In the genomic region with DNA sequence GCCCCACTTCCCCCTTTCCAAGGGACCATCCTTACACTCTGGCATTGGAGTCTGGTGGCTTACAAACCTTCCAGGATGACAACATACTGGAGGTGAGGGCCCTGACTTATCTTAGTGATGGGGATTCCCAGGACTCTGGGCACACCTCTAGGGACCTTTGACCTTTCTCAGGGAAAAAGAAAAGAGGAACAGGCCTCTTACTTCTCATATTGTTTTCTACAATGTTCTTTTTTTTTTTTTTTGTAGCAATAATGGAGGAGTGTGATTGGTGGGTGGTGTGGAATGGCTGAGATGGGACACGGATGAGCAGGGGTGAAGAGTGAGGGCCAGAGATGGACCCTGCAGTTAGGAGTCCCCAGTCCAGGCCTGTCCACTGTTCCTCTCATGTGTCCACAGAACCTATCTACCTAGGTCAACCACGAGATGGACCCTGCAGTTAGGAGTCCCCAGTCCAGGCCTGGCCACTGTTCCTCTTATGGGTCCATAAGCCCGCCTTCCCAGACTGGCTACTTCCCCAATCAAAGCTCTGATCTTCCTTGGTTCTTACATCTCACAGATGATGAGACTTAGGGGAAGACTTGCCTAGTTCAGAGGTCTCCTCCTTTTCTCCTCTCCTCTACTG, we compare ENCODE assay signal across 25 mouse cellular contexts. TPM values are rescaled to one million over a fixed set of nuclear protein-coding genes. Genes with fewer than 3 reads are reported as not detected.
DNase-seq lines count a peak whose midpoint lies in the region; ATAC-seq and TF ChIP-seq lines count a peak whose summit lies in the region.
"Had no signal": no experiment of that assay in that cellular context is flagged by ENCODE, and none has a peak within 500 bp of the region (broad histone marks: within the 10 kb centered on the region; RNA-seq: fewer than 3 reads in every experiment).

A gene (plus strand): TSS at position 555 of the 622 bp plus-strand sequence.

- TF ChIP-seq POLR2A in bone marrow, adult 2 months (IDR thresholded peaks at IDR 0.05; ENCODE audit: borderline replicate concordance, control insufficient read depth, low read depth, low read length), result no peak

- no peak within 1 kb of the TSS for H3K27ac ChIP-seq in lung, postnatal 0 days (ENCODE audit: low read length)
- peak within 1 kb of the TSS; percentile 40; the same call in 1 of the 2 replicates for H3K27ac ChIP-seq in bone marrow, adult 2 months (ENCODE audit: control insufficient read depth, insufficient read depth, low read depth, low read length, poor library complexity)
- peak within 1 kb of the TSS; percentile 12; the same call in 1 of the 2 replicates for H3K27ac ChIP-seq in liver, embryonic 14.5 days
- H3K27ac ChIP-seq: forebrain, embryonic 12.5 days; gastrocnemius, adult 2 months; kidney, postnatal 0 days had no signal

- H3K9me3 ChIP-seq in lung, postnatal 0 days (ENCODE audit: low read length), result peaks cover 3% of the 10 kb centered on the region; the same call in 1 of the 2 replicates
- no peaks in the 10 kb centered on the region for H3K9me3 ChIP-seq in liver, embryonic 14.5 days (ENCODE audit: control insufficient read depth, low read length)

- no peak within 1 kb of the TSS for H3K4me3 ChIP-seq in lung, postnatal 0 days (ENCODE audit: low read depth, low read length)
- no peak within 1 kb of the TSS for H3K4me3 ChIP-seq in bone marrow, adult 2 months (replicated peaks; ENCODE audit: control insufficient read depth, low read depth, low read length)
- no peak within 1 kb of the TSS for H3K4me3 ChIP-seq in liver, embryonic 14.5 days (ENCODE audit: insufficient read depth in 1 of 2, low read depth in 2 of 2, low read length in 2 of 2)
- H3K4me3 ChIP-seq: forebrain, embryonic 12.5 days; gastrocnemius, adult 2 months had no signal

- no peak for TF ChIP-seq CTCF in lung, postnatal 0 days (IDR thresholded peaks at IDR 0.05)
- no peak for TF ChIP-seq CTCF in bone marrow, adult 2 months (IDR thresholded peaks at IDR 0.05; ENCODE audit: control insufficient read depth, insufficient read depth, low read length)
- no peak for TF ChIP-seq CTCF in liver, embryonic 14.5 days (IDR thresholded peaks at IDR 0.05; ENCODE audit: low read depth)

- DNase-seq in lung, postnatal 0 days (ENCODE audit: low spot score), result peak; percentile 11
- DNase-seq in lung, postnatal 14 days, result no peak
- DNase-seq in liver, embryonic 14.5 days (ENCODE audit: low read depth in 3 of 3, low spot score in 3 of 3), result no peak
- no peak for DNase-seq in layer of hippocampus, adult 11-12 months (ENCODE audit: low spot score)
- no peak for DNase-seq in layer of hippocampus, adult 18-20 months (ENCODE audit: low spot score in 2 of 2)
- DNase-seq: adrenal gland, postnatal 25 days; cerebellum, adult 18-20 months; cerebellum, postnatal 36 days; gastrocnemius, adult 2 months; heart, adult 11 months; kidney, adult 18-20 months; retina, postnatal 1 day; right cerebral cortex, postnatal 4 days; thymus, postnatal 25 days had no signal

- H3K36me3 ChIP-seq in lung, postnatal 0 days (ENCODE audit: insufficient read depth, low read length), result no peaks in the 10 kb centered on the region
- no peaks in the 10 kb centered on the region for H3K36me3 ChIP-seq in liver, embryonic 14.5 days (replicated peaks; ENCODE audit: control insufficient read depth, insufficient read depth, low read depth)
- H3K36me3 ChIP-seq: forebrain, embryonic 12.5 days had no signal

- no peaks in the 10 kb centered on the region for H3K4me1 ChIP-seq in lung, postnatal 0 days (ENCODE audit: insufficient read depth, low read depth, low read length)
- H3K4me1 ChIP-seq in bone marrow, adult 2 months (ENCODE audit: control insufficient read depth, insufficient read depth, low read length), result peaks cover 4% of the 10 kb centered on the region; the same call in 1 of the 2 replicates
- H3K4me1 ChIP-seq in liver, embryonic 14.5 days (replicated peaks; ENCODE audit: control insufficient read depth in 2 of 2, insufficient read depth in 2 of 2, low read length in 1 of 2), result peaks cover 29% of the 10 kb centered on the region in 2 experiments

- no peak for TF ChIP-seq EP300 in lung, postnatal 0 days (IDR thresholded peaks at IDR 0.05)
- TF ChIP-seq EP300 in liver, embryonic 14.5 days (IDR thresholded peaks at IDR 0.05; ENCODE audit: low read depth), result no peak

- H3K27me3 ChIP-seq in lung, postnatal 0 days (replicated peaks; ENCODE audit: insufficient read depth, low read length), result no peaks in the 10 kb centered on the region
- no peaks in the 10 kb centered on the region for H3K27me3 ChIP-seq in liver, embryonic 14.5 days (ENCODE audit: control insufficient read depth, insufficient read depth, low read length)

- WGBS in lung, postnatal 0 days, result 81% methylated on average over 3 of the region's 3 CpGs
- 54% methylated on average over 3 of the region's 3 CpGs for WGBS in bone marrow, adult 2 months
- WGBS in liver, embryonic 14.5 days (ENCODE audit: insufficient replicate concordance), result 59% methylated on average over 3 of the region's 3 CpGs

- no peak within 1 kb of the TSS for H3K4me2 ChIP-seq in lung, postnatal 0 days (replicated peaks; ENCODE audit: low read depth, low read length)
- H3K4me2 ChIP-seq in liver, embryonic 14.5 days (ENCODE audit: low read depth), result peak within 1 kb of the TSS; percentile 36; the same call in 1 of the 2 replicates
- H3K4me2 ChIP-seq: forebrain, embryonic 12.5 days had no signal

- no peak within 1 kb of the TSS for H3K9ac ChIP-seq in lung, postnatal 0 days (replicated peaks; ENCODE audit: low read depth)
- no peak within 1 kb of the TSS; the same call in 1 of the 2 replicates for H3K9ac ChIP-seq in liver, embryonic 14.5 days (replicated peaks)
- H3K9ac ChIP-seq: forebrain, embryonic 12.5 days had no signal

- no peak for ATAC-seq in lung, postnatal 0 days
- ATAC-seq in liver, embryonic 14.5 days (ENCODE audit: insufficient read depth), result peak; percentile 33; the same call in 1 of the 2 replicates
- ATAC-seq in monocyte, adult 5-6 weeks (replicated peaks; ENCODE audit: insufficient number of reproducible peaks, low FRiP score, low TSS enrichment, poor library complexity, severe bottlenecking), result peak; percentile 75
- ATAC-seq: activated CD4-positive, CD25-positive, alpha-beta regulatory T cell, adult 4 months; hindbrain, embryonic 16.5 days had no signal

RNA-seq across cellular contexts. Expression of the gene that starts here (rescaled TPM):
- 2.2 and 2.8 TPM in 2 replicates for polyA plus RNA-seq in lung, postnatal 0 days (2015; fragmentation: Nextera tagmentation; extraction: Ambion mirVana)
- 5.4 and 21.2 TPM in 2 replicates for polyA plus RNA-seq in bone marrow, adult 2 months (2011; ENCODE audit: insufficient read depth, insufficient read length, low replicate concordance, missing spikeins)
- 4.3 and 4.6 TPM in 2 replicates for polyA plus RNA-seq in liver, embryonic 14.5 days (2012; rRNA removed)
- 3.3 and 5.7 TPM in 2 replicates for polyA plus RNA-seq in liver, embryonic 14.5 days (2014; fragmentation: Nextera tagmentation; extraction: Ambion mirVana)
- 540 to 868 TPM (median 810 TPM) in 3 replicates for total RNA-seq in monocyte, adult 5-6 weeks (2017)
- not detected for total RNA-seq in layer of hippocampus, adult 18-20 months (2021)
- total RNA-seq: gastrocnemius, adult 2 months; hematopoietic stem cell, adult 5-6 weeks; layer of hippocampus, adult 8-10 months; left cerebral cortex, postnatal 36 days; megakaryocyte-erythroid progenitor cell, adult 5-6 weeks had no signal
- polyA plus RNA-seq: embryonic facial prominence, embryonic 11.5 days had no signal

Comparison
In these comparisons a context has a peak if more than half of its experiments do, and no peak if none do; other contexts are left out.
1. RNA of the gene that starts here (total RNA-seq): 540 to 868 TPM in monocyte, adult 5-6 weeks; not detected in layer of hippocampus, adult 18-20 months; every median in the first group is over 100 times any median in the second.